Mouse (Mus musculus) layer of hippocampus, postnatal 36 days (tissue): ENCODE measurements around the gene Zcchc17. TPM values are rescaled to one million over a fixed set of nuclear protein-coding genes. Genes with fewer than 3 reads are reported as not detected.

Experiments used
- DNase-seq, 2 experiments: peaks; one replicate each; pipeline ENCODE4 v3.0.0; 2022
- total RNA-seq, 2 experiments: library from RNA; stranded (reverse); gene quantifications; 2 replicates each; pipeline ENCODE4 v1.2.3; 2021

The Zcchc17 gene
- 10 to 100 TPM; 62.2 to 64.1 TPM for total RNA-seq

- DNase-seq: peak; percentile 98
Observed at GRCm38 (mm10) chr4:130359486-130360237, at the start of gene Zcchc17, which contains the start of gene Snrnp40. TSS of gene Zcchc17 (minus strand) at chr4:130359943. TSS of gene Snrnp40 (plus strand) at chr4:130360132.

GRCm38 (mm10) chr4:130391265-130391664 lies 31.5 kb upstream of the Zcchc17 start:
- DNase-seq: no peak

- no peak for DNase-seq
Observed at GRCm38 (mm10) chr4:130389927-130390326, 30.2 kb upstream of the Zcchc17 start.

GRCm38 (mm10) chr4:130389496-130389895 lies 29.8 kb upstream of the Zcchc17 start:
- DNase-seq: peak in 1 of 2 experiments; percentile 40

GRCm38 (mm10) chr4:130387256-130387655 lies 27.5 kb upstream of the Zcchc17 start:
- no peak for DNase-seq

- no peak for DNase-seq
Observed at GRCm38 (mm10) chr4:130380418-130380817, 20.7 kb upstream of the Zcchc17 start.

GRCm38 (mm10) chr4:130379181-130379580 lies 19.4 kb upstream of the Zcchc17 start:
- DNase-seq: no peak

GRCm38 (mm10) chr4:130377500-130377899 lies 17.8 kb upstream of the Zcchc17 start:
- DNase-seq: no peak

GRCm38 (mm10) chr4:130376675-130377074 lies 16.9 kb upstream of the Zcchc17 start:
- DNase-seq: no peak

- DNase-seq: no peak
Observed at GRCm38 (mm10) chr4:130360238-130360590, 471 bp upstream of the Zcchc17 start.

- no peak for DNase-seq
Observed at GRCm38 (mm10) chr4:130357946-130358345, 1.8 kb downstream of the Zcchc17 start.

- DNase-seq: no peak
Observed at GRCm38 (mm10) chr4:130352588-130352987, 7.2 kb downstream of the Zcchc17 start.

- no peak for DNase-seq
Observed at GRCm38 (mm10) chr4:130350690-130351422, 8.9 kb downstream of the Zcchc17 start.

GRCm38 (mm10) chr4:130349666-130350065 lies 10.1 kb downstream of the Zcchc17 start:
- DNase-seq: no peak

GRCm38 (mm10) chr4:130341691-130342090 lies 18.1 kb downstream of the Zcchc17 start:
- peak in 1 of 2 experiments; percentile 38 for DNase-seq

GRCm38 (mm10) chr4:130335867-130336266 lies 23.9 kb downstream of the Zcchc17 start:
- no peak for DNase-seq

- DNase-seq: no peak
Observed at GRCm38 (mm10) chr4:130327366-130327765, 32.4 kb downstream of the Zcchc17 start.

- no peak for DNase-seq
Observed at GRCm38 (mm10) chr4:130325446-130325845, 34.3 kb downstream of the Zcchc17 start.

GRCm38 (mm10) chr4:130323607-130324006 lies 36.1 kb downstream of the Zcchc17 start:
- DNase-seq: no peak

- DNase-seq: no peak
Observed at GRCm38 (mm10) chr4:130323165-130323564, 36.6 kb downstream of the Zcchc17 start.

GRCm38 (mm10) chr4:130322567-130322966 lies 37.2 kb downstream of the Zcchc17 start:
- no peak for DNase-seq

- DNase-seq: no peak
Observed at GRCm38 (mm10) chr4:130321640-130322039, 38.1 kb downstream of the Zcchc17 start.

GRCm38 (mm10) chr4:130319564-130319963 lies 40.2 kb downstream of the Zcchc17 start:
- DNase-seq: no peak

- DNase-seq: no peak
Observed at GRCm38 (mm10) chr4:130318122-130318521, 41.6 kb downstream of the Zcchc17 start.
